Mouse (Mus musculus) lung, embryonic 15.5 days (tissue): ENCODE data around the gene Mov10l1. TPM values are rescaled to one million over a fixed set of nuclear protein-coding genes. Genes with fewer than 3 reads are reported as not detected.

ENCODE experiments used
- ATAC-seq: fragments of 200-750 bp; cut with Nextera tagmentation; 2 replicates; pipeline ENCODE4 v1.8.0; 2017; ENCODE audit warnings: moderate number of reproducible peaks, borderline replicate concordance; ENCODE audit not compliant: low FRiP score, low TSS enrichment; ENCODE audit errors: extremely low read depth
- H3K27ac ChIP-seq: fragments of 300-500 bp; sonication (generic); 2 replicates; pipeline ENCODE4 v1.5.1; 2015; ENCODE audit warnings: moderate library complexity, mild to moderate bottlenecking, inconsistent platforms
- H3K27me3 ChIP-seq: fragments of 300-500 bp; sonication (generic); 2 replicates; pipeline ENCODE4 v1.6.1; 2015; ENCODE audit warnings: inconsistent platforms
- H3K36me3 ChIP-seq: fragments of 300-500 bp; sonication (generic); 2 replicates; pipeline ENCODE4 v1.6.1; 2015; ENCODE audit warnings: inconsistent platforms
- H3K4me1 ChIP-seq: fragments of 300-500 bp; sonication (generic); 2 replicates; pipeline ENCODE4 v1.6.1; 2015; ENCODE audit warnings: inconsistent platforms
- H3K4me2 ChIP-seq: fragments of 300-500 bp; sonication (generic); 2 replicates; pipeline ENCODE4 v1.6.1; 2015; ENCODE audit warnings: inconsistent platforms, mild to moderate bottlenecking, moderate library complexity
- H3K4me3 ChIP-seq: fragments of 300-500 bp; sonication (generic); 2 replicates; pipeline ENCODE4 v1.5.1; 2015; ENCODE audit warnings: mild to moderate bottlenecking, inconsistent platforms
- H3K9ac ChIP-seq: fragments of 300-500 bp; sonication (generic); 2 replicates; pipeline ENCODE4 v1.6.1; 2015; ENCODE audit warnings: inconsistent platforms
- H3K9me3 ChIP-seq: fragments of 300-500 bp; sonication (generic); 2 replicates; pipeline ENCODE4 v1.6.1; 2016; ENCODE audit warnings: inconsistent platforms
- WGBS: fragments of 180-500 bp; shearing (Covaris S2); methylation state at CpG from one replicate; pipeline ENCODE4 v1.1.7; 2015; 5-methylcytosine and 5-hydroxymethylcytosine counted together
- polyA plus RNA-seq: library from polyadenylated mRNA; unstranded; fragments of >200 nt; fragmentation: Nextera tagmentation; extraction: Ambion mirVana; gene quantifications from 2 replicates; pipeline ENCODE4 v1.2.1, GENCODE M21; 2015

Gene Mov10l1
- polyA plus RNA-seq, 1 experiment from 2014 or later: 2.2 TPM

DNA sequence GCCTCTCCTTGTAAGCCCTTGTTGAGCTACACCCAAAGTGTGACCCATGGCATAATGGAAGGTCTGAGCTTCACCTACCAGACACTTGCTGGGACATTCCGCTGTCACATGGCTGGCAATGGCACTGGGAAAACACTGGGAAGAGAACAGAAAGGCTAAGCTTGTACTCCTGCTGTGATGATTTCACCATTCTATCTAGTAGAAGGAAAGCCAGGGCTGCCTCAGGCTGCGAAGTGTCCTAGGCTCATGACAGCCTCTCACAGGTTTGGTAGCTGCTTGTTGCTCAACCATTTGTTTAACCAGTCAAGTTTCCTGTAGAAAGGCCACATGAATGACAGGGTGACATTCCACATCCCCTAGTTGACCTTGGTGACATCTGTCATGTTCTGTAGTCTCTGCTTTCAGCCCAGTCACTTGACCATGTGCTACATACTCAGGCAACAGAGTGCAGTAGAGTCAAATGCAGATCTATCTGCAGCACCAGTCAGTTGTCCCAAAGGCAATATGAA lies 18.6 kb upstream of the Mov10l1 start:
- Histone ChIP-seq H3K27ac (no peak overlapping the region), H3K9me3 (no peaks in the 10 kb centered on the region), H3K36me3 (no peaks in the 10 kb centered on the region), H3K4me3 (no peak overlapping the region), H3K27me3 (peaks cover 3% of the 10 kb centered on the region; the same call in 1 of the 2 replicates), H3K9ac (no peak overlapping the region), H3K4me2 (no peak overlapping the region), H3K4me1 (no peaks in the 10 kb centered on the region)
- 87% methylated on average over 2 of the region's 2 CpGs for WGBS
- no peak for ATAC-seq

DNA sequence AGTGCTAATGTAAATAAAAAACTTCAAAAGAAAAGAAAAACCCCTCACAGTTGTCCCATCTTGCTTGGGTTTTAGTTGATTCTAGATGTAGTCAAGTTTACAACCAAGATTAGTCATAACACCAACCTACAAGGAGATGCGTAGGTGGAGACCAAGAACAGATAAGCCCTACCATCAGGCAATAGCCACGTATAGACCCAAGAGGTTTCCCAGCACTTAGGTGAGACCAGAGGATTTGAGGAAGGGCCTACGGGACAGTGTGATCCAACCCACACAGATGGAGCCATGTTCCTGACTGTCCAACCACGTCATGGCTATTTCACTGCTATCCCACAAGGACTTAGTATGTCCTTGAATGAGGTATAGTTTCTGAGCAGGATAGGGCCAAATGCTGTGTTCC lies 10.4 kb upstream of the Mov10l1 start:
- WGBS: 89% methylated on average over 4 of the region's 4 CpGs
- no peak overlapping the region for H3K9ac ChIP-seq
- H3K27ac ChIP-seq: no peak overlapping the region
- no peaks in the 10 kb centered on the region for H3K27me3 ChIP-seq
- no peak overlapping the region for H3K4me3 ChIP-seq
- no peak for ATAC-seq
- no peak overlapping the region for H3K4me2 ChIP-seq
- H3K36me3 ChIP-seq: no peaks in the 10 kb centered on the region
- no peaks in the 10 kb centered on the region for H3K4me1 ChIP-seq
- no peaks in the 10 kb centered on the region for H3K9me3 ChIP-seq

DNA sequence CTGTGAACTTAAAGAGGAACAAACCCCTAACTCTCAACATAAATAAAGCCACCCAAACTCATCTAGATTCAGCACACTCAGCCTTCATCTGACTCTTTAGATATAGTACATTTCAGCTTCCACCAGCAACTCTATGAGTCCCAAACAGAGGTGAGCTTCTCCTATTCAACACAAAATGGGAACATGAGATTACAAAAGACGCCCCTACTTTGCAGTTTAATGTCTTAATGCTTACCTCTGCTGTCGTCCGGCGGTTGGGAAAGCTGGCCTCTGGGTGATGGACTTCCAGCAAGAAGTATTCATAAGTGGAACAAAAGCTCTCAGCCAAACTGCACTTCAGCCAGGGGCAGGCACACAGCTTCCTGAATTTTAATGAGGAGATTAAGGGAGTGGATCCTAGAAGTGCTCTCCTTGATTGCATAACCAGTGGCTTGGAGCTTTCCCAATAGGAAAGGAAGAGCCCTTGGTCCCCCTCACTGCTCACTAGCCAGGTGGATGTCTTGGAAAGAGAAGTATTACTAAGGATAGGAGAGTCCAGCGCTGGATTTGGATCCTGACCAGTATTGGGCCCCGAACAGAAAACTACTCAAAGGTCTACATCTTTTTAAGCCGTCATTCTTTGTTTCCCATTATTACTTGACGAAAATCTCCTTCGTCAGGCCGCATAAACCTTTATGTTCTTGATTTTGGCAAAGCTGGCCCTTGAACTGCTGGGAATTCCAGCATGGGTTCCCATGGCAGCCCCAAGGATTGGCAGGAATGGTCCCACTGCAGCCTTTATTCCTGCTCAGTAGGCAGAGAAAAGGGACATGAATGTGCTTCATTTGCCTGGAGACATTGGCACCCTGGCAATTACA lies 4.2 kb upstream of the Mov10l1 start, which contains the start of gene Mlc1:
Mlc1 (minus strand) TSS at position 727 of the 857 bp plus-strand sequence.
- Histone ChIP-seq H3K4me2 (no peak within 1 kb of the TSS), H3K4me3 (no peak within 1 kb of the TSS), H3K36me3 (no peaks in the 10 kb centered on the region), H3K4me1 (no peaks in the 10 kb centered on the region), H3K9ac (no peak within 1 kb of the TSS), H3K27me3 (no peaks in the 10 kb centered on the region), H3K27ac (no peak within 1 kb of the TSS), H3K9me3 (no peaks in the 10 kb centered on the region)
- no peak for ATAC-seq
- WGBS: 75% methylated on average over 10 of the region's 10 CpGs

DNA sequence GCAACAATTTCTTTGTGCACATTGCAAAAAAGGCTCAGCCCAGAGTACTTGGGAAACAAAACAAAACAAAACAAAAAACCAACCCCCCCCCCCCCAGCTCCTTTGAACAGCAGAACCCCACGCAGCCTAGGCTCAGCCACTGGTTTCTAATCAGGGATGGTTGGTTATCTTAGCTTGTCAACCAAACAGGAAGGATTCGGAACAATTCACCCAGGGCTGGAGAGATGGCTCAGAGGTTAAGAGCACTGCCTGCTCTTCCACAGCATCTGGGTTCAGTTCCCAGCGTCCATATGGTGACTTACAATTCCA lies 3.6 kb upstream of the Mov10l1 start:
- no peaks in the 10 kb centered on the region for H3K9me3 ChIP-seq
- no peak overlapping the region for H3K4me3 ChIP-seq
- H3K36me3 ChIP-seq: no peaks in the 10 kb centered on the region
- ATAC-seq: no peak
- H3K4me1 ChIP-seq: no peaks in the 10 kb centered on the region
- H3K27ac ChIP-seq: no peak overlapping the region
- no peak overlapping the region for H3K9ac ChIP-seq
- no peak overlapping the region for H3K4me2 ChIP-seq
- WGBS: 58% methylated on average over 3 of the region's 3 CpGs
- H3K27me3 ChIP-seq: no peaks in the 10 kb centered on the region

DNA sequence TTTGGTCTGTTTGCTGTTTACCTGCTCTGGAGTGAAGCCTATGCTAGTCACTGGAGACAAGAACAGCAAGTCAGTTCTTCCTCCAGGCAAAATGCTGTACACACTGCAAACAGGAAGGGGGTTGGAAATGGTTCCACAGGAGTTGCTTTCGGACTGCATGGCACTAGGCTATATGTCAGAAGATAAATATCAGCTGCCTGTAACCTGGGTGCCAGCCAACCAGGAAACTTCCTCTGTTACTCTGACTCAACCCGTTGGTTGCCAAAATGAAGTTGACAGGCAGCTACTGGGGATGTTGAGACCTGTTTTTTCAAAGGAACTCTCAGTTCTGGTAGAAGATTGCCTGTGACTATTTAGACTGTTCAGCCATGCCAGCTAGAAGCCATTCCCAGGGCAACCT lies 6.5 kb downstream of the Mov10l1 start:
- Histone ChIP-seq H3K4me3 (no peak overlapping the region), H3K4me2 (no peak overlapping the region)
- no peak for ATAC-seq

DNA sequence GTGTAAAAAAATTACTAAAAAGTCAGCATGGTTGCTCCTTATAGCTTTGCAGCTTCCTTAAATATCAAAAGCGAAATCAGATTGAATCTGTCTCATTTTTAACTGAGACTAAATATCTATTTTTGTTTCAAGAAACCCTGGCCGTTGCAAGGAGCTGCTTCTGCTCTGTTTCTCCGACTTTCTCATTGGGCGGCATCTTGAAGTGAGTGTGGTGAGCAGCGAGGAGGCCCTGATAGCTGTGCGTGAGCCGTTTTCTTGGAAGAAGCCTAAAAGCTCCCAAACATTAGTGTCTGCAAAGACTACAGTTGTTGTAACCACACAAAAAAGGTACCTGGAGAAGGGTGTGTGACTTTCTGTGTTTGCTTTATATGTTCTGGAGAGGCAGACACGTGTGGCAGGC lies 15.9 kb downstream of the Mov10l1 start:
- no peak overlapping the region for H3K4me3 ChIP-seq
- 67% methylated on average over 8 of the region's 8 CpGs for WGBS
- no peaks in the 10 kb centered on the region for H3K36me3 ChIP-seq
- H3K4me1 ChIP-seq: no peaks in the 10 kb centered on the region
- H3K9ac ChIP-seq: no peak overlapping the region
- H3K27me3 ChIP-seq: no peaks in the 10 kb centered on the region
- H3K27ac ChIP-seq: no peak overlapping the region
- no peak for ATAC-seq
- H3K9me3 ChIP-seq: no peaks in the 10 kb centered on the region
- H3K4me2 ChIP-seq: no peak overlapping the region

More for the DNA sequence above, 6.5 kb downstream of the Mov10l1 start:
- no peaks in the 10 kb centered on the region for H3K27me3 ChIP-seq
- H3K27ac ChIP-seq: no peak overlapping the region
- H3K9ac ChIP-seq: no peak overlapping the region
- no peaks in the 10 kb centered on the region for H3K36me3 ChIP-seq
- H3K4me1 ChIP-seq: no peaks in the 10 kb centered on the region
- 33% methylated on average over 2 of the region's 2 CpGs for WGBS
- H3K9me3 ChIP-seq: no peaks in the 10 kb centered on the region

DNA sequence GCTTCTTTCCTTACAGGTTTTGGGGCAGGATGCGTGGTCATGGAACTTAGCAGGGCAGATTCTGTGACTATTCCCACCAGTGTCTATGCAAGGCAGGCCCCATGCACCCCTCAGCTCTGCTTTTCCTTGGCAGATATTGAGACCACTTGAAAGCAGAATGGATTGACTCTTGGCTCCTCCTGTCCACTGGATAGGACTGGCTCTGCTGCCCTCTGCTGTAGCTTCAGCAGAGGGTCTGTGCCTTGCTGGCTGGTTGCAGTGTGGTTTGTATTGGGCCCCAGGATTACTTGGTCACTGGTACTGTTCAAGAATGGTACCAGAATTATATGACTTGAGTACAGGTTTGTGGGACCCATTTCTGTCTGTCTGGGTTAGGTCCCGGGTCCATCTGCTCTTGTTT lies 16.4 kb downstream of the Mov10l1 start:
- H3K9me3 ChIP-seq: no peaks in the 10 kb centered on the region
- H3K27me3 ChIP-seq: no peaks in the 10 kb centered on the region
- WGBS: 65% methylated on average over 2 of the region's 2 CpGs
- H3K27ac ChIP-seq: no peak overlapping the region
- H3K4me2 ChIP-seq: no peak overlapping the region
- no peaks in the 10 kb centered on the region for H3K4me1 ChIP-seq
- H3K36me3 ChIP-seq: no peaks in the 10 kb centered on the region
- no peak overlapping the region for H3K4me3 ChIP-seq
- no peak for ATAC-seq
- H3K9ac ChIP-seq: no peak overlapping the region

DNA sequence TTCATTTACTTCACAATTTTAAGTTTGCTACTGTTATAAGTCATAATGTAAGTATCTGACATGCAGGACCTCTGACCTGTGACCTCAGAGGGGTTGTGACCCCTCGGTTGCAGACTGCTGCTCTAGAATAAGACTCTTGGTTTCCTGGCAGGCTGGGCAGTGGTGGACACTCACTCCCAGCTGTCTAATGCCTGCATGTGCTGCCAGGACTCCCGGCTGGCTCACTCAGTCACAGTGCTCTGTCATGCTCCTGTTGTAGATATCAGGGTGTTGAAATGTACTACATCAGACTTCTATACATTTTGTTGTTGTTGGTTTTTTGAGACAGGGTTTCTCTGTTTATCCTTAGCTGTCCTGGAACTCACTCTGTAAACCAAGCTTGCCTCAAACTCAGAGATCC lies 17.7 kb downstream of the Mov10l1 start:
- ATAC-seq: no peak
- Histone ChIP-seq H3K4me1 (no peaks in the 10 kb centered on the region), H3K9ac (no peak overlapping the region), H3K4me3 (no peak overlapping the region), H3K36me3 (no peaks in the 10 kb centered on the region), H3K27me3 (no peaks in the 10 kb centered on the region), H3K4me2 (no peak overlapping the region), H3K27ac (no peak overlapping the region), H3K9me3 (no peaks in the 10 kb centered on the region)
- WGBS: 56% methylated on average over 2 of the region's 2 CpGs

DNA sequence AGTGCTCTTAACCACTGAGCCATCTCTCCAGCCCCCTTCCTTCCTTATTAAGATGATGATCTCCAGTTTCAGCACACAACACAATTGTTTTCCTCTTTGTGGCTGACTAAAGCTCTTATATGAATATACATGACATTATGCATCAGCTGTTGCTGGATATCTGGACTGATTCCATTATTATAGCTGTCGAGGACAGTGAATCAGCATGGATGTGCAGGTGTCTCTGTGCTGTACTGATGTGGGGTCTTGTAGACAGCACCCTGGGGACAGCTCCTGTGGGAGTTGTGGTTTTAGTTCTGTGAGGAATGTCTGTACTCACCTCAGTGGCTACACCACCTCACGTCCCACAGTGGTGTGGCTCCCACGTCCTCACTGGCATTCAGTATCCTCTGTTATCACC lies 18.5 kb downstream of the Mov10l1 start:
- H3K4me1 ChIP-seq: no peaks in the 10 kb centered on the region
- H3K9ac ChIP-seq: no peak overlapping the region
- no peak overlapping the region for H3K4me2 ChIP-seq
- H3K27ac ChIP-seq: no peak overlapping the region
- no peaks in the 10 kb centered on the region for H3K9me3 ChIP-seq
- no peaks in the 10 kb centered on the region for H3K27me3 ChIP-seq
- no peak overlapping the region for H3K4me3 ChIP-seq
- 68% methylated on average over 3 of the region's 3 CpGs for whole genome bisulfite sequencing
- no peaks in the 10 kb centered on the region for H3K36me3 ChIP-seq
- ATAC-seq: no peak

DNA sequence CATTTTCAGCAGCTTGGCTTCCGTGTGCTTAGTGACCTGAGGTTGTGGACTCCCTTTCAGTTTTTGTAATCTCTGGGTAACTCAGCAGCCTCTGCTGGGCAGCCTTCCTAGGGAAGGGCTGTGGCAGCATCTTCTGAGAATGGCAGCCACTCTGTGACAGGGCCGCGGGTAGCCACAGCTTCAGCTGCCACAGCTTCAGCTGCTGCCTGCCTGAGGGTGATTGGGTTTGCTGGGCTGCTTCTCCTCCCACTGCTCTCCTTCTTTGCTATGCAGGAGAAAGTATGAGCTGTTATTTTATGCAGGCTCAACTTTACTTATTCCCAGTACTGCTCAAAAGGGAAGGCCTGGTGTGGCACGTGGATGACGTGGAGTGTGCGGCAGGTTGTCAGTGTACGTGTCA lies 24.3 kb downstream of the Mov10l1 start:
- H3K27ac ChIP-seq: no peak overlapping the region
- H3K9me3 ChIP-seq: no peaks in the 10 kb centered on the region
- 76% methylated on average over 7 of the region's 7 CpGs for WGBS
- no peaks in the 10 kb centered on the region for H3K4me1 ChIP-seq
- no peak for ATAC-seq
- H3K27me3 ChIP-seq: no peaks in the 10 kb centered on the region
- H3K36me3 ChIP-seq: no peaks in the 10 kb centered on the region
- H3K4me3 ChIP-seq: no peak overlapping the region
- H3K4me2 ChIP-seq: no peak overlapping the region
- H3K9ac ChIP-seq: no peak overlapping the region

DNA sequence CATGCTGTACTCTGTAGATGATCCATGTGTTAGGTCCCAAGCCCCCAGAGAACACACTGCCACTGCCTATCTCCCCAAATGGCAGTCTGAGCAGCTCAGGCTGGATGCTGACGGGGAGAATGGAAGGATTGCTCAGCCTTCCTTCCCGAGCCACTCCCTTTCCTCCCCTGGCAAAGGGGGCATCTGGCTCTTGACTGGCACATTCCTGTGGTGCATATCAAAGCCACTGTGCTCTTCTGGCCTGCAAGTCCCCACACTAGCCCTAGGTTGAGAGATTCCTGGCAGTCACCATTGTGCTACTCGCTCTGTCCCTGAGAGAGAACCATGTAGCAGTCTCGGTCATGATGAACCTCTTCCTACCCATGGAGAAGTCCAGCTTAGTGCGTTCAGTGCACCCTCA lies 25.1 kb downstream of the Mov10l1 start:
- Histone ChIP-seq H3K36me3 (no peaks in the 10 kb centered on the region), H3K9ac (no peak overlapping the region), H3K4me1 (no peaks in the 10 kb centered on the region), H3K9me3 (no peaks in the 10 kb centered on the region), H3K27me3 (no peaks in the 10 kb centered on the region), H3K27ac (no peak overlapping the region), H3K4me3 (no peak overlapping the region), H3K4me2 (no peak overlapping the region)
- WGBS: 71% methylated on average over 5 of the region's 5 CpGs
- ATAC-seq: no peak

DNA sequence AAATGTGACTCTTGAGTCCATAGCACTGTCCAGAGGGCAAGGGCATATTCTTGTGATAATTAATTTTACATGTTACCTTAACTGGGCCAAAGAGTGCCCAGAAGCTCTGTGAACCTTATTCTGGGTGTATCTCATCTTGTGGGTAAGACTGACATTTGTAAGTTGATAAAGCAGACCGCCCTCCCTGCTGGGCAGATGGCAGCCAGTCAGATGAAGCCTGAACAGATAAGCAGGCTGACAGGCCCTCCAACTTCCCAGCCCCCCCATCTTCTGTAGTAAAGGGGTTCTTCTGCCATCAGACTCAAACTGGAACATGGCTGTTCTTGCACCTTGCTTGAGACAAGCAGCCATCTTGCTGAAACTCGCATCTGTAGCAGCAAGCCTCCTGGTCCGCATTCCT lies 34.0 kb downstream of the Mov10l1 start:
- no peaks in the 10 kb centered on the region for H3K27me3 ChIP-seq
- H3K4me1 ChIP-seq: no peaks in the 10 kb centered on the region
- H3K36me3 ChIP-seq: no peaks in the 10 kb centered on the region
- H3K4me3 ChIP-seq: no peak overlapping the region
- WGBS: 77% methylated on average over 3 of the region's 3 CpGs
- H3K9ac ChIP-seq: no peak overlapping the region
- H3K4me2 ChIP-seq: no peak overlapping the region
- no peak overlapping the region for H3K27ac ChIP-seq
- ATAC-seq: no peak
- no peaks in the 10 kb centered on the region for H3K9me3 ChIP-seq
